ENCODE assay signal across 20 mouse cellular contexts in genomic region chr9:107617461-107617860, GRCm38 (mm10). TPM values are rescaled to one million over a fixed set of nuclear protein-coding genes. Genes with fewer than 3 reads are reported as not detected.
DNase-seq lines count a peak whose midpoint lies in the region; ATAC-seq and TF ChIP-seq lines count a peak whose summit lies in the region.
"Had no signal": no experiment of that assay in that cellular context is flagged by ENCODE, and none has a peak within 500 bp of the region (broad histone marks: within the 10 kb centered on the region; RNA-seq: fewer than 3 reads in every experiment).

No protein-coding gene starts in this region.

- no peak for DNase-seq in gastrocnemius, adult 2 months
- DNase-seq in gastrocnemius, postnatal 14 days: no peak
- no peak for DNase-seq in heart, postnatal 0 days (ENCODE audit: low spot score)
- no peak for DNase-seq in heart, adult 9 months (ENCODE audit: low spot score in 2 of 2)
- DNase-seq in liver, postnatal 0 days: no peak
- no peak for DNase-seq in liver, embryonic 11.5 days (ENCODE audit: low spot score)
- peak; percentile 41 for DNase-seq in induced T-regulatory cell, adult 2 months (ENCODE audit: low read depth)
- no peak for DNase-seq in embryo, embryonic 9.5 days (ENCODE audit: extremely low spot score)
- DNase-seq: cerebellum, adult 9-10 months; gastrocnemius, postnatal 25 days; kidney, postnatal 36 days; liver; lung, adult 2 months; retina, postnatal 1 day; right cerebral cortex, postnatal 4 days had no signal

- intact Hi-C loops in gastrocnemius, adult 2 months (cut with DNase I): no loop called here
- intact Hi-C loops in gastrocnemius, postnatal 14 days (cut with DNase I; ENCODE audit: low total_unique reads): no loop called here

- no peak for TF ChIP-seq EP300 in heart, postnatal 0 days (IDR thresholded peaks at IDR 0.05; ENCODE audit: low read depth)
- no peak for TF ChIP-seq EP300 in liver, postnatal 0 days (IDR thresholded peaks at IDR 0.05; ENCODE audit: low read depth)

- H3K4me3 ChIP-seq in gastrocnemius, adult 2 months: no peak overlapping the region
- no peak overlapping the region for H3K4me3 ChIP-seq in heart, postnatal 0 days (ENCODE audit: low read depth, low read length)
- no peak overlapping the region for H3K4me3 ChIP-seq in liver, postnatal 0 days (ENCODE audit: low read depth, low read length)
- no peak overlapping the region for H3K4me3 ChIP-seq in liver, embryonic 11.5 days (ENCODE audit: low read depth, low read length)
- H3K4me3 ChIP-seq: forebrain, embryonic 10.5 days; hindbrain, embryonic 10.5 days; midbrain, embryonic 12.5 days had no signal

- peak overlapping the region; percentile 84 for H3K27ac ChIP-seq in gastrocnemius, adult 2 months
- H3K27ac ChIP-seq in heart, postnatal 0 days (ENCODE audit: low read depth): peak overlapping the region; percentile 93
- no peak overlapping the region for H3K27ac ChIP-seq in liver, postnatal 0 days (ENCODE audit: low read depth)
- H3K27ac ChIP-seq in liver, embryonic 11.5 days (ENCODE audit: low read depth, low read length): no peak overlapping the region
- H3K27ac ChIP-seq: forebrain, embryonic 10.5 days; hindbrain, embryonic 10.5 days; macrophage; midbrain, embryonic 12.5 days had no signal

- 75% methylated on average over 2 of the region's 2 CpGs for WGBS in heart, postnatal 0 days
- 78% methylated on average over 2 of the region's 2 CpGs for whole genome bisulfite sequencing in liver, postnatal 0 days (ENCODE audit: insufficient replicate concordance)
- 77% methylated on average over 2 of the region's 2 CpGs for WGBS in liver, embryonic 11.5 days

- H3K9ac ChIP-seq in heart, postnatal 0 days (replicated peaks; ENCODE audit: low read depth, low read length): no peak overlapping the region
- no peak overlapping the region for H3K9ac ChIP-seq in liver, postnatal 0 days (replicated peaks)
- H3K9ac ChIP-seq in liver, embryonic 11.5 days (ENCODE audit: low read depth, low read length): no peak overlapping the region
- H3K9ac ChIP-seq: midbrain, embryonic 12.5 days had no signal

- peaks cover 37% of the 10 kb centered on the region for H3K4me1 ChIP-seq in heart, postnatal 0 days (ENCODE audit: control insufficient read depth, insufficient read depth)
- H3K4me1 ChIP-seq in liver, postnatal 0 days (ENCODE audit: insufficient read depth): peaks cover 30% of the 10 kb centered on the region
- H3K4me1 ChIP-seq in liver, embryonic 11.5 days (replicated peaks; ENCODE audit: control insufficient read depth, insufficient read depth, low read length): peaks cover 18% of the 10 kb centered on the region

- ATAC-seq in heart, postnatal 0 days (ENCODE audit: insufficient read depth, low read depth): no peak
- no peak for ATAC-seq in liver, postnatal 0 days
- ATAC-seq in liver, embryonic 11.5 days (replicated peaks; ENCODE audit: low FRiP score): no peak

- H3K36me3 ChIP-seq in heart, postnatal 0 days (replicated peaks; ENCODE audit: control insufficient read depth, insufficient read depth, low read length): peaks cover 61% of the 10 kb centered on the region
- H3K36me3 ChIP-seq in liver, postnatal 0 days (replicated peaks; ENCODE audit: insufficient read depth, low read length): peaks cover 68% of the 10 kb centered on the region
- peaks cover 37% of the 10 kb centered on the region for H3K36me3 ChIP-seq in liver, embryonic 11.5 days (ENCODE audit: control insufficient read depth, insufficient read depth, low read length)

- TF ChIP-seq CTCF in gastrocnemius, adult 2 months (IDR thresholded peaks at IDR 0.05): peak; percentile 35
- TF ChIP-seq CTCF in heart, postnatal 0 days (IDR thresholded peaks at IDR 0.05; ENCODE audit: low read depth): 0 out of 2 replicates have a peak, but pooled peaks have one; percentile 7
- TF ChIP-seq CTCF in liver, postnatal 0 days (IDR thresholded peaks at IDR 0.05; ENCODE audit: low read depth): peak; percentile 36; the same call in 1 of the 2 replicates

- H3K9me3 ChIP-seq in heart, postnatal 0 days (replicated peaks; ENCODE audit: control insufficient read depth, low read length): no peaks in the 10 kb centered on the region
- H3K9me3 ChIP-seq in liver, postnatal 0 days (ENCODE audit: low read length): no peaks in the 10 kb centered on the region
- H3K9me3 ChIP-seq in liver, embryonic 11.5 days (ENCODE audit: control insufficient read depth, low read length): no peaks in the 10 kb centered on the region
- H3K9me3 ChIP-seq: forebrain, embryonic 10.5 days; G1E; hindbrain, embryonic 10.5 days; midbrain, embryonic 12.5 days had no signal

- H3K4me2 ChIP-seq in heart, postnatal 0 days (ENCODE audit: low read depth, low read length): no peak overlapping the region
- no peak overlapping the region for H3K4me2 ChIP-seq in liver, postnatal 0 days (ENCODE audit: low read depth, low read length)
- H3K4me2 ChIP-seq in liver, embryonic 11.5 days: no peak overlapping the region
- H3K4me2 ChIP-seq: midbrain, embryonic 12.5 days had no signal

- H3K27me3 ChIP-seq in heart, postnatal 0 days (ENCODE audit: control insufficient read depth, insufficient read depth, low read length): no peaks in the 10 kb centered on the region
- H3K27me3 ChIP-seq in liver, postnatal 0 days (ENCODE audit: insufficient read depth, low read length): no peaks in the 10 kb centered on the region
- no peaks in the 10 kb centered on the region for H3K27me3 ChIP-seq in liver, embryonic 11.5 days (replicated peaks; ENCODE audit: control insufficient read depth, insufficient read depth, low read length)
- H3K27me3 ChIP-seq: midbrain, embryonic 12.5 days had no signal

RNA-seq across cellular contexts. Expression of gene Sema3b, which starts 8.4 kb away (rescaled TPM):
- total RNA-seq in gastrocnemius, adult 2 months (2021): 10 to 100 TPM; 11.2 to 17.9 TPM
- 10 to 100 TPM; 27.6 to 35.2 TPM for total RNA-seq in gastrocnemius, postnatal 14 days (2021)
- 21.0 and 34.9 TPM in 2 replicates for total RNA-seq in heart, postnatal 0 days (2014; rRNA removed; ENCODE audit: low replicate concordance)
- 8.9 and 9.1 TPM in 2 replicates for polyA plus RNA-seq in heart, postnatal 0 days (2015; fragmentation: Nextera tagmentation; extraction: Ambion mirVana)
- 0.41 and 0.56 TPM in 2 replicates for polyA plus RNA-seq in liver, postnatal 0 days (2015; fragmentation: Nextera tagmentation; extraction: Ambion mirVana)
- 0.63 and 0.79 TPM in 2 replicates for polyA plus RNA-seq in liver, embryonic 11.5 days (2014; fragmentation: Nextera tagmentation; extraction: Ambion mirVana)
- polyA plus RNA-seq: G1E, macrophage had no signal

RNA-seq across cellular contexts. Expression of gene Gnai2, which starts 17.7 kb away (rescaled TPM):
- 10 to 100 TPM; 59.9 to 77.7 TPM for total RNA-seq in gastrocnemius, adult 2 months (2021)
- total RNA-seq in gastrocnemius, postnatal 14 days (2021): 100 to 1,000 TPM; 139 to 152 TPM
- 472 and 473 TPM in 2 replicates for total RNA-seq in heart, postnatal 0 days (2014; rRNA removed; ENCODE audit: low replicate concordance)
- polyA plus RNA-seq in heart, postnatal 0 days (2015; fragmentation: Nextera tagmentation; extraction: Ambion mirVana): 291 and 295 TPM in 2 replicates
- polyA plus RNA-seq in liver, postnatal 0 days (2015; fragmentation: Nextera tagmentation; extraction: Ambion mirVana): 146 and 159 TPM in 2 replicates
- polyA plus RNA-seq in liver, embryonic 11.5 days (2014; fragmentation: Nextera tagmentation; extraction: Ambion mirVana): 217 and 233 TPM in 2 replicates

RNA-seq across cellular contexts. Expression of gene Ifrd2, which starts 30.0 kb away (rescaled TPM):
- total RNA-seq in gastrocnemius, adult 2 months (2021): 10 to 100 TPM; 48.5 to 50.4 TPM
- 10 to 100 TPM; 33.5 to 42.7 TPM for total RNA-seq in gastrocnemius, postnatal 14 days (2021)
- 22.3 and 31.2 TPM in 2 replicates for total RNA-seq in heart, postnatal 0 days (2014; rRNA removed; ENCODE audit: low replicate concordance)
- polyA plus RNA-seq in heart, postnatal 0 days (2015; fragmentation: Nextera tagmentation; extraction: Ambion mirVana): 28.6 and 33.6 TPM in 2 replicates
- 63.6 and 68.0 TPM in 2 replicates for polyA plus RNA-seq in liver, postnatal 0 days (2015; fragmentation: Nextera tagmentation; extraction: Ambion mirVana)
- polyA plus RNA-seq in liver, embryonic 11.5 days (2014; fragmentation: Nextera tagmentation; extraction: Ambion mirVana): 219 and 230 TPM in 2 replicates

RNA-seq across cellular contexts. Expression of gene Hyal3, which starts 36.8 kb away (rescaled TPM):
- total RNA-seq in gastrocnemius, adult 2 months (2021): under 1 TPM; 0.22 to 0.33 TPM
- under 1 TPM; 0.23 to 0.49 TPM for total RNA-seq in gastrocnemius, postnatal 14 days (2021)
- total RNA-seq in heart, postnatal 0 days (2014; rRNA removed; ENCODE audit: low replicate concordance): 0.65 and 0.66 TPM in 2 replicates
- polyA plus RNA-seq in heart, postnatal 0 days (2015; fragmentation: Nextera tagmentation; extraction: Ambion mirVana): 0.29 and 0.44 TPM in 2 replicates
- polyA plus RNA-seq in liver, postnatal 0 days (2015; fragmentation: Nextera tagmentation; extraction: Ambion mirVana): 0.65 and 0.86 TPM in 2 replicates
- polyA plus RNA-seq in liver, embryonic 11.5 days (2014; fragmentation: Nextera tagmentation; extraction: Ambion mirVana): 1.0 and 1.5 TPM in 2 replicates

RNA-seq across cellular contexts. Expression of gene Naa80, which starts 38.8 kb away (rescaled TPM):
- 10 to 100 TPM; 11.8 to 14.7 TPM for total RNA-seq in gastrocnemius, adult 2 months (2021)
- 10 to 100 TPM; 12.0 TPM for total RNA-seq in gastrocnemius, postnatal 14 days (2021)
- 28.4 and 58.8 TPM in 2 replicates for total RNA-seq in heart, postnatal 0 days (2014; rRNA removed; ENCODE audit: low replicate concordance)
- 14.5 and 17.5 TPM in 2 replicates for polyA plus RNA-seq in heart, postnatal 0 days (2015; fragmentation: Nextera tagmentation; extraction: Ambion mirVana)
- 10.4 and 11.6 TPM in 2 replicates for polyA plus RNA-seq in liver, postnatal 0 days (2015; fragmentation: Nextera tagmentation; extraction: Ambion mirVana)
- 20.5 and 20.7 TPM in 2 replicates for polyA plus RNA-seq in liver, embryonic 11.5 days (2014; fragmentation: Nextera tagmentation; extraction: Ambion mirVana)

Comparison
In these comparisons a context has a peak if more than half of its experiments do, and no peak if none do; other contexts are left out.
1. H3K27ac ChIP-seq: peak in gastrocnemius, adult 2 months (single experiment) and heart, postnatal 0 days (single experiment); none in liver, postnatal 0 days (single experiment) and liver, embryonic 11.5 days (single experiment).
2. Peak in every context shown above with its lines, with median percentiles within 50 percentile points of each other: CTCF ChIP-seq.